Mouse (Mus musculus) frontal cortex, adult (tissue): ENCODE measurements at regions not wholly inside any gene's neighbourhood (a gene's known extent, or its start where the extent isn't known, plus 50 kb on each side); places are given as distances from the start of the nearest gene placed in this dataset.

Experiments used
- ATAC-seq: cut with Nextera tagmentation; 2 replicates; pipeline ENCODE4 v1.9.2; 2017; ENCODE audit warnings: mild to moderate bottlenecking, moderate library complexity, mixed read lengths; ENCODE audit not compliant: low TSS enrichment

GRCm38 (mm10) chrX:11486588-11486987 is 159.0 kb downstream of the H2al1j start:
- ATAC-seq: no peak

- no peak for ATAC-seq
Observed at GRCm38 (mm10) chrX:11487876-11488275, 160.3 kb downstream of the H2al1j start.

GRCm38 (mm10) chrX:11490146-11490693 is 162.6 kb downstream of the H2al1j start:
- no peak for ATAC-seq

GRCm38 (mm10) chrX:11491235-11491634 is 163.6 kb downstream of the H2al1j start:
- ATAC-seq: no peak

GRCm38 (mm10) chrX:11491676-11492391 is 164.2 kb downstream of the H2al1j start:
- no peak for ATAC-seq

- no peak for ATAC-seq
Observed at GRCm38 (mm10) chrX:11493526-11494245, 166.1 kb downstream of the H2al1j start.

GRCm38 (mm10) chrX:11494246-11494630 is 166.6 kb downstream of the H2al1j start:
- ATAC-seq: peak; percentile 64

GRCm38 (mm10) chrX:11512439-11512838 is 184.8 kb downstream of the H2al1j start:
- no peak for ATAC-seq

GRCm38 (mm10) chrX:11512928-11513327 is 185.3 kb downstream of the H2al1j start:
- no peak for ATAC-seq

- ATAC-seq: no peak
Observed at GRCm38 (mm10) chrX:11523791-11524190, 196.2 kb downstream of the H2al1j start.

- ATAC-seq: peak; percentile 91
Observed at GRCm38 (mm10) chrX:11525326-11525725, 197.7 kb downstream of the H2al1j start.

GRCm38 (mm10) chrX:11528589-11528988 is 201.0 kb downstream of the H2al1j start:
- ATAC-seq: no peak

GRCm38 (mm10) chrX:11529221-11529620 is 201.6 kb downstream of the H2al1j start:
- no peak for ATAC-seq

- no peak for ATAC-seq
Observed at GRCm38 (mm10) chrX:11532817-11533216, 205.2 kb downstream of the H2al1j start.

GRCm38 (mm10) chrX:11533871-11534270 is 206.2 kb downstream of the H2al1j start:
- peak; percentile 98 for ATAC-seq

GRCm38 (mm10) chrX:11541011-11541410 is 213.4 kb downstream of the H2al1j start:
- ATAC-seq: no peak

GRCm38 (mm10) chrX:11550164-11550851 is 222.7 kb downstream of the H2al1j start:
- ATAC-seq: 0 out of 2 replicates have a peak, but pooled peaks have one; percentile 23

GRCm38 (mm10) chrX:11552177-11552576 is 224.6 kb downstream of the H2al1j start:
- ATAC-seq: no peak

- ATAC-seq: no peak
Observed at GRCm38 (mm10) chrX:11555035-11555570, 227.5 kb downstream of the H2al1j start.

GRCm38 (mm10) chrX:11558260-11558659 is 230.6 kb downstream of the H2al1j start:
- ATAC-seq: no peak

GRCm38 (mm10) chrX:11560550-11561276 is 233.1 kb downstream of the H2al1j start:
- no peak for ATAC-seq
